Mouse (Mus musculus) megakaryocyte, embryonic 14.5 days (primary cell): ENCODE measurements around the gene Ranbp17.

Experiments
- FLI1 ChIP-seq: IDR thresholded peaks from 2 replicates; pipeline ENCODE4 v1.6.1; 2012; ENCODE audit warnings: low read length, inconsistent platforms, mixed read lengths
- GATA1 ChIP-seq: IDR thresholded peaks from 3 replicates; pipeline ENCODE4 v1.6.1; 2012; ENCODE audit warnings: mixed read lengths, low read length, inconsistent platforms, borderline replicate concordance

DNA sequence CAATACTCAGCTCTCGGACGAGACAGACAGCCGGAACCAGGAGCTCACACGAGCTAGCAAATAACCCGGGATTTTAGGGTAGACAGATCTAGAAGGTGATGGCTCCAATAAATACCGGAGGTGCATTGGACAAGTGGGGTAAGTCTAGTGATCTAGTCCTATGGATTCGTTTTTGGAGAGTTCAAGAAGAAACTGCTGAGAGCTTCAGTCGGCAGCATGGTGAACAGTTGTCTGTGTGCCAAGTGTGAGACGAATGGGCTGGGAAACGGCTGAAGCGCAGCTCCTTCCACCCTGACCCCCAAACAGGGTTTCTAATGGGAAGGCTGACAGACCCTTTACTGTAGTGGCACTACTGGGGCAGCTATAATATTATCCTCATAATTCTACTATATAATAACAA is 214.2 kb downstream of the Ranbp17 start:
- TF ChIP-seq GATA1 (no peak), FLI1 (no peak)
